Mouse (Mus musculus): ENCODE measurements around the gene Bend5.

Gene Bend5

DNA sequence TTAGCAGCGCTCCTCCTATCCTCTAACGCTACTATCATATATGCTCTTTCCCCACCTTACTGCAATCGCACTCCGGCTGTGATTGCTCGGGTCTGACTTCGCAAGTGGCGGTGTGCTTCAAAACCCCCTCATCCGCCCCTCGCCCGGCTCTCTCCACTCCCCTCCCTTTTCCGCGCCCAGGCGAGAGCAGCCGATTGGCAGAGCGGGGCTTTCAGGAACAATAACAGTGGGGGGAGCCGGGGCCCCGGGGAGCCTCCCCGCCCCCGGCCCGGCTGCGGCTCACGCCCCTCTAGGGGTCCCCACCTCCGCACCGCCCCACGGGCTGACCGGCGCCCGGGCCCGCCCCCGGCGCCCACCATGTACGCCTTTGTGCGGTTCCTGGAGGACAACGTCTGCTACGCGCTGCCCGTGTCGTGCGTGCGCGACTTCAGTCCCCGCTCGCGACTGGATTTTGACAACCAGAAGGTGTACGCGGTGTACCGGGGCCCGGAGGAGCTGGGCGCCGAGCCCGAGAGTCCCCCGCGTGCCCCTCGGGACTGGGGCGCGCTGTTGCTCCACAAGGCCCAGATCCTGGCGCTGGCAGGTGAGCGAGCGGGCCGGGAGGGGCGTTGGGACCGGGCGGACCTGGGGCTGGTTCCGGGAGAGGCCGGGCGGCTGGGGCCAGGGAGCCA is at the start of gene Bend5:
Gene Bend5 (plus strand): TSS at position 189 of the 671 bp plus-strand sequence.
- peak; percentile 55 to 59 for DNase-seq (ENCODE audit: low spot score in 2 of 2)

DNA sequence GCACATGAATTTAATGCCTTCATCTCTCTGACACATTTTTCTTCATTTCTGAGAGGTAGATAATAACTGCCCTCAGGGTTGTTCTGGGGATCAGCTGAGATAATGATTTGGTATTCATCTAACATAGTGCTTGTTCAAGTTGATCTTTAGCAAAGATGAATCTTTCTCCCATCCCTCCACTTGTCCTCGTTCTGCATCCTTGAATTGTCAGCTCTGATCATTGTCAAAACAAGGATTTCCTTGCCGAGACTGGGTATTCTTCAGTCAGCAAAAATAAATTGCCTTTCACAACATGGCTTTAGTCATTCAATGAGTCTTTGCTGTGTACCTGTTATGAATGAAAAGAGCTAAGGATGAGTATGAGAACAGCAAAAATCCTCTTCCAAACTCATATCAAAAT is 47.0 kb upstream of the Bend5 start:
- DNase-seq (ENCODE audit: low spot score in 2 of 2), result no peak

DNA sequence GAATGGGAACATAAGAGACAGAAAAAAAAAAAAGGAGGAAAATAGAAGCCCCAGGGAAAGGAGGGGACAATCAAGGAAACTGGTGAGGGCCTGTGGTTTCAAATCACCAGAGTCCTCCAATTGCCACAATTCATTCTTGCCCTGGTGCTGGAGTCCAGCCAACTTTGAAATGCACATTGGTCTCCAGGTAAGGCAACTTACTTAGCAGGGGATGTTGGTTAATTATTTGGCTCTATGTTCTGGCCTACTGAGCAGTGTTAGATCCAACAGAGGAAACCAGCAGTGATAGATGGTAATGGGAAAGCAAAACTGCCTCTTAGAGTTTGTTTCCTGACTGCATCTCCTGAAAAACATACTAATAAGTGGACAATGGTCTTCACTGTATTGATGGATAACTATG is 37.6 kb upstream of the Bend5 start:
- DNase-seq (ENCODE audit: low spot score in 2 of 2), result no peak

DNA sequence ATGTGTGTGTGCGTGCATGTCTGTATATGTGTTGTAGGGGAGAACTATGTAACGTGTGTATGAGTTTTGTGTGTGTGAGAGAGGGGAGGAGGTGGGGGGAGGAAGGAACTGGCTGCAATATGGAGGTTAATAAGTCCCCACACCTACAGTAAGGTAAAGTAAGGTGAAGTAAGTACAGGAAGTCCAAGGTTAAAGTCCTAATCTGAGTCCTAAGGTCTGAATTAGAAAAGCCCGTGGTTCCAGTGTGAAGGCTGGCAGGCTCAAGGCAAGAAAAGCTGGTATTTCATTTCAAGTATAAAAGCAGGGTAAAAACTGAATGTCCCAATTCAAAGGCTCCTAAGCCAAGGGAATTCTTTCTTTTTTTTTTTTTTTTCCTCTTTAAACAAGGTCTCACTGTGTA is 36.7 kb upstream of the Bend5 start:
- no peak for DNase-seq (ENCODE audit: low spot score in 2 of 2)

DNA sequence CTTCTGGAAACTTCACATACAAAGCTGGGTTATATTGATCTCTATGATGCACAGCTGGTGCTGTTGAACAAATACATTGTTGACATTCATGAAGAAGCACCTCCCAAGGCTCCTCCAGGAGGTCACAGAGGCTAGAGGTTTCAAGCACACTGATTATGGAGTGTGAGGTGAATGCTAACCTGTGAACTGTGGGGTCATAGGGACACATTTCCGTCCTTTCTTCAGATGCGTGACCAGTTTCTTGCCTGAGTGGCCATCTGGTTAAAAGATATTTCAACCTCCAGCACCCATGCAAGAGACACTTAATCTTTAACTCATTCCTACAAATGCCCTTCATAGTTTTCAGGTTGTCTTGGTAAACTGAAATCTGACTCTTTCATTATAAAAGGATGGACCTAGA is 31.7 kb upstream of the Bend5 start:
- no peak for DNase-seq (ENCODE audit: low spot score in 2 of 2)

DNA sequence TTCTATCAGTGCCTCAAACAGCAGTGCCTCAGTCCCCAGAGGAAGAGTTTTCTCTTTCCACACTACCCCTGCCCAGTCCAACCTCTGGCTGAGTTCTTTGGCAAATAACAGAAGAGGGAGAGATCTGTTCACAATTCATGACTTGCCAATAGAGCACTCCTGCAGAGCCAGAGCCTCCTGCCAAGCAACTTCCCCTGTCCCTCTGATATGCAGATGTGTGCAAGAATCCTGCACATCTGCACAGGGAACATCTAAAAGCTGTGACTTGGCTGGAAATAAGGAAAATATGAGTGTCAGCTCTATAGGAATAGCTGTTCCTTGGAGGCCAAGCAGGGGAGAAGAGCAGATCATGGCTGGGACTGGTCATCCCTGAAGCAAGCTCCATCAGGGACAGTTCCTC is 24.1 kb upstream of the Bend5 start:
- no peak for DNase-seq (ENCODE audit: low spot score in 2 of 2)

DNA sequence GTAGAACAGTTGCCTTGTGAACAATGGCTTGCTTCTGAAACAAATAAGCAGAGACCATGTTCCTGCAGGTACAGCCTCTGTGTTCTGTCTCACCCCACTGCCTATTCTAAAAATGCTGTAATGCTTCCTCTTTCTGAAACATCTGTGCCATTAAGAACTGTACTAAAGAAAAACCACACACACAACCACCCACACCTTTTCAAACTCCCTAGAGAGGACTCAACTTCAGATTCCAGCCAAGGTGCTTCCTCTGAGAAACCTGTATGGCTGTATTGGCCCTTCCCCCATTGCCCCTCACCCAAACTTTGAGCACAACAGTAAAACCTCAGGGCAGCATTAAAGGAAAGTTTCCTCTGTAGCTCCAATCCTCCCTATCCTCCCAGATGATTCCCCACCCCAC is 15.0 kb upstream of the Bend5 start:
- no peak for DNase-seq (ENCODE audit: low spot score in 2 of 2)

DNA sequence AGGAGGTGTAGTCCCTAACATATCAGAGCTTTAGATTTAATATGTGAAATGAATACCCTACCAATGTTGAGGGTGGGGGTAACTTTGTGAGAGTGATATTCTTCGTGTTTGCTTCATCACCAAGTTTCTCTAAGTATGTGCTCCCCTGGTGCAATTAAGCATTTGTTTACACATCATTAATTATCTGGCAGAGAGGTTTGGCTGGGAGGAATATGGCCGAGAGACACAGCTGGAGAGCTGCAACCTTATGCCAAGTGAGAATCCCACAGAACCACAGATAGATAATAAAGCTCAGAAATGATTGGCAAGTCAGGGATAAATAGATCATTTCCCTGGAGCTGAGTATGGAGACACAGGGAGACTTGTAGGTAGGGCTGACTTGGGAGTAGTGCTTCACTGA is 14.1 kb upstream of the Bend5 start:
- no peak for DNase-seq (ENCODE audit: low spot score in 2 of 2)

DNA sequence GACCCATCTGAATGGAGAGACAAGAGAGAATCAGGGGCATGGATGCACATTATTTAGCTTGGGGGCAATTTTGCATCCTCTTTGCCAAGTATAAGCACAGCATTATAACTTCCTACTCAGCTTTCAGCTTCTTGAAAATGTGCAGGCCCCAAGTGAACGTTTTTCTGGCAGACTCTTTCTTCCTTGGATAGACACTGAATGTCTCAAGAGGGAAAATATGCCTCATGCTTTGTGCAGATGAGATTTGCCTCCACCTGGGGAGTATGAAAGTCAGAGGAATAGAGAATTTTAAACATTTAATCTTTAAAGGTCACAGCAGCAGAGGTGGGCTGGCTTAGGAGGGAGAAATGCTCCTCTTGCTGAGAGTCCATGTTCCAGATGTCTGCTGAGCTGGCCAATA is 11.6 kb upstream of the Bend5 start:
- no peak for DNase-seq (ENCODE audit: low spot score in 2 of 2)

DNA sequence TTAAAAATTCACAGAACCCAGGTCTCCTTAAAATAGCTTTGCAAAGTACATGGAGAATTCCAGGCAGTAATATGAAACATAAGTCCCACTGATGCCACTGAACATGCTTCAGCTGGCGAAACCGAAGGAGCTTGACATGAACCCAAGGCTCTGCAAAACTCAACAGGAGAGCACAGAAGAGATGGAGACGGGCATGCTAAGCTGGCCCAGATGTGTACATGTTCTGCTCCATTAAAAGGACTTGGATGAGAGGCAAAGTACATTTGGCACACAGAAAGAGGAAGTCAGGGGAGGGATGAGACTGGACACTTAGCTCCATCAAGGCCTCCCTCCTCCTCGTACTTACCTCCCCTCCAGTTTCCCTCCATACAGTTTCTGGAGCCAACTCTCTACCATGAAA is 4.1 kb upstream of the Bend5 start:
- DNase-seq (ENCODE audit: low spot score in 2 of 2), result no peak

DNA sequence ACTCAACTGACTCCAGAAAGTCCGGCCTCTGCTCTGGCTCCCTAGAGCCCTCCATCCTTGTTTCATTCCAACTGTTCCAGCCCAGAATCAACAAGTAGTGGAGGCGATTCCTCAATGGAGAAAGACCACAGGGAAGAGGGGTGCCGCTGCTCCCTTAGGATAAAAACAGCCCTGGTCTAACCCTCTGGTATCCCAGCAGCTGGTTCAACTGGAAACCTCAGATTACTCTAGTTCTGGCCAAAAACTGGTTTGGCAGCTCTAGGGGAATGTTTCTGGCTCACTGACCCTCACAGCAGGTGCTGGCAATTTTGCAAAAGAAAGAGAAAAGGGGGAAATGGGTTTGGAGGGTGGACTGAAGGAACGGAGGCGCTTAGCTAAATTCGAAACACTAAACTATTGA is 407 bp upstream of the Bend5 start:
- DNase-seq (ENCODE audit: low spot score in 2 of 2), result peak; percentile 26 to 69

DNA sequence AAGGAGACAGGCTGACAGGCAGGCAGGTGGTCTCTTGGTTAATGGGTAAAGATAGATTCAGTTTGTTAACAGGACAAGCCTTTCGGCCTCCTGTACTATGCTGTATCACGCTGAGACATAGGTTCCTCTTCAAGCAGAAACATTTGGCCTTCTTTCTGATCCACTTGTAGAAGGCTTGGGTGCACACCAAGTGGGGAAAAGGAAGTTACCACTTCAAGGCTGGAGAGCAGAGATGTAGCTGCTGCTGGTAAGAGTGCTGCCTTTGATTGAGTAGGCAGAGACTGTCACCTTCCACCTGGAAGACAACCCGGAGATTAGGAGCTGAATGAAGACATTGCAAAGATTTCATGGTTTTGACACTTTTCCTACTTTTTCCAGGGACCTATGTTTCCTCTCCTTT is 1.3 kb downstream of the Bend5 start:
- DNase-seq (ENCODE audit: low spot score in 2 of 2), result no peak

DNA sequence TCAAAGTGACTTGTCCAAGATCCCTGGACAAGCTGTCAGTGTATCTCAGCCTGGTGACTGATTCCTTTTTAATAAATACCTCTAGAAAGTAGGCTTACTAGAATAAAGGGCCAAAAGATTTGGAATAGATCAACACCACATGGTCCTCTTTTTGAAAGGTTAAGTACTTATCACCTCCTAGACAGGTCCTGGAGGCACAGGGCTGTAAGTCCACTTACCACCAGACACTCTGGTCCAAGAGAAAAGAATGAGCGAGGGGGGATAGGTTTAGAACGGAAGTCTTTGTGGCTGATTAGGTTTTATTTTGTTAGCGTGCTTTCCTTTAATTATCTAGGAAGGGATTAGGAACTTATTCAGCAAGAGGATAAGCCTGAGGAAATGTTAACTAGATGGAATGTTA is 1.7 kb downstream of the Bend5 start:
- no peak for DNase-seq (ENCODE audit: low spot score in 2 of 2)

DNA sequence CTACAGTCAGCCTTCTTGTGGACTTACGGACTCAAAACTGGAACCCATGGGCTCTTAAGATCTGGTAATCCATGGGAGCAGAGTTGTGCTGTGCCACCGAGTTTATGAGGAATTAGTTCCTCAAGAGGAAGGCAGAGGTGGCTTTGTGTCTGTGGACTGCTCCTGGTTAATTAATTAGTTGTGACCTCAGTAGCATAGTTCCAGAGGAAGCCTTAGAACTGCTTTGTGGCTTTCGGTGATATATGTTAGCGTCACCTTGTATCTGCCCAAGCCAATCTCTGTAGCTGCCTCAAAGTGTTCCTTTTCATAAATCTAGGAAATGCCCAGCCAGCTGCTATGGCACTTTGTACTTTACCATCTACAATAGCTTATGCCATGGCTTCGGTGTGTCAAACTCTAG is 2.9 kb downstream of the Bend5 start:
- no peak for DNase-seq (ENCODE audit: low spot score in 2 of 2)

DNA sequence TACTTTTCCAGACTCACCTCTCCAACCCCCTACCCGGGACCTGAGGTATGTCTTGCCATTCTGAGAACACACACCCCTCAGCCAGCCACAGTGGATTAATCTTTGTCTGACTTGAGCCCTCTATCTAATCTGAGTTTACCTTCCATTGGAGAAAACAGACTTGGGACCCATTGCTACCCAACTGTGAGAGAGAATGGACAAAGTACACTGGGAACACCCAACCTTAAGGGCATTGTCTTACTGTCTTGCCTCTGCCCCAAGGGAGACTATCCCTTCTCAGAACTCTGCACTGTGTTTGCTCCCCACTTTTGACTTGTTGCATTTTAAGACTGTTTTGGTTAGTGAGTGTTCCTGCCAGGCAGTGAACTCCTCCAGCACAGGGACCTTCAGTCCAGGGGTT is 4.7 kb downstream of the Bend5 start:
- DNase-seq (ENCODE audit: low spot score in 2 of 2), result no peak

DNA sequence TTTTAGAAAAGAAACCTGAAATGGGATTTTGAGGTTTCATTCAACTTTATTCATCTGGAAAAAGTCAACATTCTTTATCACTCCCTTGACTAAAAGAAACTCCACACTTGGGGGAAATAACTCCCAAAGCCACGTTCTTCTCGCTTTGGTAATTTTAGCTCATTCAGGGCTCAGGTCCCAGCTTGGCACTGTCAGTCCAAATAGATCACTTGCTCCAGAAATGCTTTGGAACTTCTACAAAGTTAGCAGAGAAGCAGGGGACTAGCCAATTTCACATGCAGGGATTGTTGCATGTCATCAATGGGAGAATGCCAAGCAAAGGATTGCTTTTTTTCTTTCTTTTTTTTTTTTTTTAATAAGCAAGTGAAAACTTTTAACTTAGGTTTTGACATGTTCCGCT is 5.2 kb downstream of the Bend5 start:
- no peak for DNase-seq (ENCODE audit: low spot score in 2 of 2)

DNA sequence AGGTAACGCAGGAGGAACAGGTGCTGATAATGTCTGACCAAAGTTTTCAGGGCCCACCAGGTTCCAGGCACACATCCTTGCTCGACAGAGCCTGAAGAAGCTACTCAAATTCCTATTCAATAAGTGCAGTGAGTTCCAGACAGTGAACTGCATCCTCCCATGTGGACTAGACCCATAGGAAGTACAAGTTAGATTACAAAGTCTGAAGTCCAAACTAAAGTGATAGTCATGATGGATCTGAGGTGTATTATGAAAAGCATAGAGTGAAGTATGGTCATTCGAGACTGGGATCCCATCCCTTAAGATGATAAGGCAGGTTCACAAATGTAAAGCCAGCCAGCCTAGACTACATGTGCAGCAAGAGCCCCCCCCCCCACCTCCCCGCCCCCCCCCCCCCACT is 6.1 kb downstream of the Bend5 start:
- no peak for DNase-seq (ENCODE audit: low spot score in 2 of 2)

DNA sequence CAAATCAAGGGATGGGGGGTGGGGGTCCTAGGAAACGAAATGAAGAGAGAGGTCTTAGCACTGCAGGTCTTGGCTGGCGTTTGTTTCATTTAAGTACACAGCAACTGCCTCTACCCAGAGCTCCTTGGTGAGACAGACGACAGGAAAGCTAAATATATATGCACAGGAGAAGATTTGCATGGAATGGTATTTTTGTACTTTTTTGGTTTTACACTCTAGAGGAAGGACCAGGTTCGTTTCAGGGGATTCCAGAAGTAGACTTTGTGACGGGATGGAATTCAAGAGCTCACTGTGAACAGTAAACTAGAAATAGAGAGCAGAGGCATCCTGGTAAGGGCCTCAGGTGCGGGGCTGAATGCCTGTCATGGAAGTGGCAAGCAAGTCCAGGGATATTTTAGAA is 7.0 kb downstream of the Bend5 start:
- no peak for DNase-seq (ENCODE audit: low spot score in 2 of 2)

DNA sequence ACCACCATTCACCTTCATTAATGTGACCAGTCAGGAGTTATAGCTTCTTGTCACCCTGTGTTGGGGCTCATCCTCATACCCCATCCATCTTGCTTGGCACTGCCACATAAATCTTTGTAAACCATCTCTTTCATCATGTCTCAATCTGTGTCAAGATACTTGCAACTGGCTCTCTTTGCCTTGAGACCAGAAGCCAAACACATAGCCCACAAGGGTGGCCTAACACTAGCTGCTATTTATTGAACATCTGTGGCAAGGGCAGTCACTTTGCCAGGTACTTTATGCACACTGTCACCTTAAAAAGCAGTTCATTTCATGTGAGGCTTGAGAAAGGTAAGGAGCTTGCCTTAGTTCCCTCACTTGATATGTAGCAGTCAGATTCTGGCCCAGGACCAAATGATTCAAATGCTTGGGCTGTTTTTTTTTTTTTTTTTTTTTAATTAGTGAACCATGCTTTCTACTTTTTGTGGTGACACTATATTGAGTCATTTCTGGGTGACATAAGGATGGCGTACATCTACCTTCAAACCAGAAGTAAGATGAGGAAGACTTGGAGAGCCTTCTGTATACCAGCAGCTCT is 9.7 kb downstream of the Bend5 start:
- no peak for DNase-seq (ENCODE audit: low spot score in 2 of 2)

DNA sequence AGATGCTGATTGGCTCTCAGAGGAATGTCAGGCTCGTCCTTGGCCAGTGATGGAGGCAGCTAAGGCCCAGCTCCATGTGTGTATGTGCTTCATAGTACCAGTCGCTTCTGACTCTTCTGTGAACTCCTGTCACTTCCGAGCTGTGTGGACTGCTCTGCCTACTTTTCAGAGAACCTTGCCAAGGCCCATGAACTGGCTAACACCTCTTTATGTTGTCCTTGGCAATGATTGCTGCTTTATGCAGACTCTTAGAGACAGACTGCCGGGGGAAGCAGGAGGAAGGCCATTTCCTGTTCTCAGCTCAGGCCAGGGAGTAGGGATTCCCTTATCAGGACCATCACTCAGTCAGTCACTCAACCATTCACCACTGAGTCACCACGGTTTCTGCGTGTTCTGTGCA is 10.4 kb downstream of the Bend5 start:
- DNase-seq (ENCODE audit: low spot score in 2 of 2), result no peak

DNA sequence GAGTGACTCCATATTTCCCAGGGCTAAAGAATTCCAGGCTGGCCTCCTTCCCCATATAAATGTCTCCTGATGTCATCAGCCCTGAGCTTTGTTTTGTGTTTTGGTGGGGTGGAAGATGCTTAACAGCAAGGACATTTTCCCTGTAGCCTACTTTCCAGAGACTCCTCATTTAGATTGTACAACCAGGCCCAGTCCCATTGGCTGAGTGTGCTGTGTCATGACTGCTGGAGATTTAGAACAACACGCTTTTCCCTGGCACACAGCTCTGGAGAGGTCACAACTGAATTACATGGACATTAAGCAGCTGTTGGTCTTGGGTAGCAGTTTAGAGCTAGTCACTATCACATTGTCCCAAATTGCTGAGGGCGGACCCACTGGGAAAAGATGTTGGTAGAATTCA is 16.4 kb downstream of the Bend5 start:
- DNase-seq (ENCODE audit: low spot score in 2 of 2), result no peak

DNA sequence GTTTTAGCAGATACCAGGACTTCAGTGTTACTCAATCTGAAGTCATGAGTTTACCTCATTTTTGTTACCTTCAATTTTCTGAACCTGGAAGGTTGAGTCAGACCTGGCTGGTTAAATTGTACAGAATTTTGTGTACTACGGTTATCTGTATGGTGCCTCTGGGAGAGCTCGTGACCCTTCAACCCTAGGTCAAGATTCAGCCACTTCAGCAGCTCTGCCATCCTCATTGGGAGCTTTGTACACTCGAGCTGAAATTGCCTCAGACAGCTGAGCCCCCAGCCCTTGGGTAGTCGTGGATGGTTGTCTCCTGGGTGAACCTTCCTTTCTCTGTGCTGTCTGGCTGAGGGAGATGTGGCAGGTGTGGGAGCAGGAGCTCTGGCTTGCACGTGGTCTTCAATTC is 17.2 kb downstream of the Bend5 start:
- DNase-seq (ENCODE audit: low spot score in 2 of 2), result no peak

DNA sequence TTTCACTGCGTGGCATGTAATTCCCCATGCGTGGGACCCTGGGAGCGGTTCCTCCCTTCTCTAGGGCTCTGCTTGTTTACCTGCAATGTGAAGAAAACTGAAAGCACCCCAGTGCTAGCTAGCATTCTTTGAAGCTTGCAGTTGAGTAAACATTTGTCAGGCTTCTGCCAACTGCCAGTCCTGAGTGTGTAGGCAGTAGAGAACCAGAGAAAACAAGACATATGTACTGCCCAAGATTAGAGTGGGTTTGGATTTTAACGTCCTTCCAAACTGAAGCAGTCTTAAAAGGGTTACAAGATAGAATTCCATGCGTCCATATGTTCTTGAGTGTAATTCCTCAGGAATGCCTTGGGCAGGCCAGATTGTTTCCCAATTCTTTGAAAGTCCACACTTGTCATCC is 17.6 kb downstream of the Bend5 start:
- no peak for DNase-seq (ENCODE audit: low spot score in 2 of 2)

DNA sequence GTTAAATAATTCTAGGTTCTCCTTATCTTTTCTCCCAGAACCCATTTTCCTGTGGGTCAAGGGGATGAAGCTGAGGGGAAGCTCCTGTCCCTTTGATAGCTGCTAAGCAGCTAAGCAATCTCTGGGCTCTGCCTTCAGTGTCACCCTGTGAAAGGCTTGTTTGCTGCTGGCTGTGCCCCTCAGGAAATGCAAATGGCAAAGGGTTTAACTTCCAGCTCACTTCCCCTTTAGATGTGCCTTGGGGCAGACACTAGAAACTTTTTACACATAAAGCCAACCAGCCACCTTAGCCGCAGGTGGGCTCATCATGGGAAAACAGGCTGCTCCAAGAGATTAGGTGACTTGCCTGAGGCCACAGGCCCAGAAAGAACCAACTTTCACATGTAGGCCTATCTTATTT is 26.9 kb downstream of the Bend5 start:
- DNase-seq (ENCODE audit: low spot score in 2 of 2), result no peak
